Mouse (Mus musculus) midbrain, embryonic 13.5 days (tissue): ENCODE data around the gene Dgcr2. TPM values are rescaled to one million over a fixed set of nuclear protein-coding genes. Genes with fewer than 3 reads are reported as not detected.
A peak's percentile ranks its signal among the peaks of the same experiment; 100 is the strongest.

ENCODE experiments used
- ATAC-seq: fragments of 200-750 bp; cut with Nextera tagmentation; 2 replicates; pipeline ENCODE4 v1.8.0; 2017; ENCODE audit warnings: mild to moderate bottlenecking, moderate TSS enrichment, moderate library complexity
- H3K27ac ChIP-seq: fragments of 300-500 bp; sonication (generic); 2 replicates; pipeline ENCODE4 v1.5.1; 2015; ENCODE audit warnings: inconsistent platforms, mild to moderate bottlenecking, moderate library complexity
- H3K27me3 ChIP-seq: fragments of 300-500 bp; sonication (generic); 2 replicates; pipeline ENCODE4 v1.6.1; 2015; ENCODE audit warnings: mild to moderate bottlenecking, inconsistent platforms
- H3K36me3 ChIP-seq: fragments of 300-500 bp; sonication (generic); 2 replicates; pipeline ENCODE4 v1.6.1; 2015; ENCODE audit warnings: mild to moderate bottlenecking, inconsistent platforms
- H3K4me1 ChIP-seq: fragments of 300-500 bp; sonication (generic); replicated peaks from 2 replicates; pipeline ENCODE4 v1.6.1; 2015; ENCODE audit warnings: inconsistent platforms
- H3K4me2 ChIP-seq: fragments of 300-500 bp; sonication (generic); replicated peaks from 2 replicates; pipeline ENCODE4 v1.6.1; 2015; ENCODE audit warnings: moderate library complexity, mild to moderate bottlenecking, inconsistent platforms
- H3K4me3 ChIP-seq: fragments of 300-500 bp; sonication (generic); replicated peaks from 2 replicates; pipeline ENCODE4 v1.5.1; 2015; ENCODE audit warnings: mild to moderate bottlenecking, inconsistent platforms
- H3K9ac ChIP-seq: fragments of 300-500 bp; sonication (generic); replicated peaks from 2 replicates; pipeline ENCODE4 v1.6.1; 2015; ENCODE audit warnings: mild to moderate bottlenecking, inconsistent platforms
- H3K9me3 ChIP-seq: fragments of 300-500 bp; sonication (generic); 2 replicates; pipeline ENCODE4 v1.6.1; 2016; ENCODE audit warnings: mild to moderate bottlenecking, inconsistent platforms
- WGBS: fragments of 180-500 bp; shearing (Covaris S2); methylation state at CpG from one replicate; pipeline ENCODE4 v1.1.7; 2015; 5-methylcytosine and 5-hydroxymethylcytosine counted together
- polyA plus RNA-seq: library from polyadenylated mRNA; unstranded; fragments of >200 nt; fragmentation: Nextera tagmentation; extraction: Ambion mirVana; gene quantifications from 2 replicates; pipeline ENCODE4 v1.2.1, GENCODE M21; 2015

The Dgcr2 gene
- polyA plus RNA-seq, 1 experiment from 2014 or later, result 103 TPM

DNA sequence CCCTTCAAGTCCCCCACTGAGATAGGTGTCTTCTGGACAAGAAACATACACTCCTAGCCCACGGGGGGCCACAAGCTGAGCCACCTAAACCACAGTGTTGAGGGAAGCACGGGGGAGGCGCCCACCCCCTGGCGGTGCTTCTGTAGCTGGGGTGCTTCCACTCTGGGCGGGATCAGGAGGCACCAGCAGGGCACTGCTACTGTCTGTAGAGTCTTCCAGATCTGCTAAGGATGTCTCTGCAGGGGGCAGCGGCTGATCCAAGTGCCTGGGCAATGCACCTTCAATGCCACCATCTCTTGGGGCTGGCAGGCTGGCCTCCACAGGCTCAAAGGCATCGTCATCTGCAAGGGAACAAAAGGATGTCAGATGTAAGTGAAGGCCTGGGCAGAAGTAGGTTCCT, 55.9 kb downstream of the Dgcr2 start:
- H3K9ac ChIP-seq, result no peak overlapping the region
- peaks cover 8% of the 10 kb centered on the region for H3K27me3 ChIP-seq
- 96% methylated on average over 7 of the region's 7 CpGs for WGBS
- no peaks in the 10 kb centered on the region for H3K9me3 ChIP-seq
- H3K27ac ChIP-seq, result no peak overlapping the region
- H3K4me1 ChIP-seq, result no peaks in the 10 kb centered on the region
- no peak overlapping the region for H3K4me2 ChIP-seq
- peaks cover 90% of the 10 kb centered on the region for H3K36me3 ChIP-seq
- no peak for ATAC-seq
- no peak overlapping the region for H3K4me3 ChIP-seq

DNA sequence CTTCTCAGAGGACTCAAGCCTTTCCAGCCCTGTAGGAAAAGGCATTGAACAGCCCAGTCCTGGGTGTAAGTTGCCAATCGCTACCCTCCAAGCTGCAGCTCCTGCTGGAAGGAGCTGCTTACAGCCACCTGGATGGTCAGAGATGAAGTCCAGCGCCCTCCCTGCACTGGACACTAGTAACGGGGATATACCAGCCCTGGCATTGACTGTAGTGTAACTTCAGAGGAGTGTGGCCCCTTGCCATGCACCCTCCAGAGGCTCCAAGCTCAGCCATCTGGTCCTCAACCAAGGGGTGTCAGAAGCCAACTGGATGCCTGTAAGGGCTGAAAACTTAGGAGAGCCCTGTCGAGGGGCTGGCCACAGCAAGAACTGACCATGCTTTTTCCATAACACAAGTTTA, 58.4 kb downstream of the Dgcr2 start:
- H3K27ac ChIP-seq, result no peak overlapping the region

DNA sequence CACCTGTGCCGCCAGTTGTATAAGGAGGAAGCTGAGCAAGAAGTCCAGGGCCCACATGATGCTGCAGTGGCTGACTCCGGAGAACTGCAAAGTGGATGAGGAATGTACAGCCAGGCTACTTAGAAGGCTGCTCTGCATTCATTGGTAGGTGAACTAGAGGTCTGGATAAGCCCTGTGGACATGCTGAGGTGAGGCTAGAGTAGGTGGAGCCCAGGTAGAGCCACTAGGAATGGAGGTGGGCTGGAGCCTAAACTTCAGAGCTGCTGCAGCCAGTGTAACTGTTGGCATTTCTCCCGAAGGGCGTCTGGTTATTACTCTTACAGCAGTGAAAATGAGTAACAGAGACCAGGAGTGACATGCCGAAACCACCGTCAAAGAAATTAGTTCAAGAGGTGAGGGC, 60.3 kb downstream of the Dgcr2 start, which contains the start of gene Car15:
Gene Car15, minus strand, starts transcription at position 314 of the 400 bp plus-strand sequence.
- Histone ChIP-seq H3K9ac (no peak within 1 kb of the TSS), H3K27ac (no peak within 1 kb of the TSS), H3K27me3 (peaks cover 52% of the 10 kb centered on the region), H3K4me3 (no peak within 1 kb of the TSS), H3K36me3 (peaks cover 47% of the 10 kb centered on the region), H3K4me2 (no peak within 1 kb of the TSS), H3K4me1 (peaks cover 16% of the 10 kb centered on the region), H3K9me3 (no peaks in the 10 kb centered on the region)
- WGBS, result 86% methylated on average over 6 of the region's 6 CpGs
- ATAC-seq, result no peak

More for the DNA sequence above, 58.4 kb downstream of the Dgcr2 start:
- peaks cover 1% of the 10 kb centered on the region for H3K4me1 ChIP-seq
- H3K36me3 ChIP-seq, result peaks cover 66% of the 10 kb centered on the region
- H3K4me3 ChIP-seq, result no peak overlapping the region
- peaks cover 32% of the 10 kb centered on the region for H3K27me3 ChIP-seq
- no peaks in the 10 kb centered on the region for H3K9me3 ChIP-seq
- no peak for ATAC-seq
- 88% methylated on average over 4 of the region's 4 CpGs for WGBS
- H3K4me2 ChIP-seq, result no peak overlapping the region
- no peak overlapping the region for H3K9ac ChIP-seq

DNA sequence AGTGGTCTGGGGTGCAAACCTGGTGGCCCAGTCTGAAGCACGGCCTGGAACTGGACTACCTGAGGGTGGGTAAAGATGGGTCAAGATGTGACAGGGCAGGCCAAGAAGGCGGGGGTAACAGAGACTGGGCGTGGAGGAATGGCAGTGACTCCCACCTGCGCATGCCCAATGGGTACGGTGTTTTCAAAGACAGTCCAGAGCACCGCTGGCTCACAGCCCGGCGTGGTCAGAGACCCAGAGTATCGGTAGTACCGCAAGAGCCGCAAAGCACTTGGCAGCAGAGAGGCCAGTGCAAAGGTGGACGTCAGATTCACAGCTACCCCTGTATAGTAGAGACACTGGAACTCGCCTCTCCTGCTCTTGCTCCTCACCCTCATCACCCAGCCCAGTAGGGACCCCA, 62.9 kb downstream of the Dgcr2 start:
- WGBS, result 55% methylated on average over 13 of the region's 13 CpGs
- 0 out of 2 replicates have a peak overlapping the region, but pooled peaks have one; percentile 3 for H3K4me2 ChIP-seq
- H3K9me3 ChIP-seq, result no peaks in the 10 kb centered on the region
- H3K4me3 ChIP-seq, result no peak overlapping the region
- no peak overlapping the region for H3K27ac ChIP-seq
- H3K27me3 ChIP-seq, result peaks cover 77% of the 10 kb centered on the region
- peaks cover 21% of the 10 kb centered on the region for H3K36me3 ChIP-seq
- ATAC-seq, result no peak
- no peak overlapping the region for H3K9ac ChIP-seq
- peaks cover 29% of the 10 kb centered on the region for H3K4me1 ChIP-seq

DNA sequence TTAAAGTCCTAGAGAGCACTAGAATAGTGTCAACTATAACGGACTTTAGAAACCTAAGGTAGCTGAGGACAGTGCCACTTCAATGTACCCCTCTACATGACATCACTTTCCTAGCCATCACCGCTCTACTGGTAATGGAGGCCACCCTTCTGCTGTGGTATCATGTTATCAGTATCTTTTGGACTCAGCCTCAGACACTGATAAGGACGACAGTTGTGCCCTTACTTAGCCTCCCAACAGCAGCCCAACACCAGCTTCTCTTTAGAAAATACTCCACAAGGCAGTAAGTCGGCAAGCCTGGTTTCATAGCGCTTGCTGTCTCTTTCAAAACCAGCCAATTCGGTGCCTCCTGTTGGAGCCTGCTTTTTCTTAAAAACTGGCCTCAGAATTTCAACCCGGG, 63.8 kb downstream of the Dgcr2 start:
- peak overlapping the region; percentile 87 for H3K27ac ChIP-seq
- ATAC-seq, result peak; percentile 8; the same call in 1 of the 2 replicates
- 59% methylated on average over 7 of the region's 7 CpGs for WGBS
- H3K36me3 ChIP-seq, result peaks cover 12% of the 10 kb centered on the region; the same call in 1 of the 2 replicates
- H3K27me3 ChIP-seq, result peaks cover 87% of the 10 kb centered on the region
- H3K9ac ChIP-seq, result peak overlapping the region; percentile 82
- no peaks in the 10 kb centered on the region for H3K9me3 ChIP-seq
- peaks cover 29% of the 10 kb centered on the region for H3K4me1 ChIP-seq
- peak overlapping the region; percentile 58 for H3K4me3 ChIP-seq
- peak overlapping the region; percentile 85 for H3K4me2 ChIP-seq

DNA sequence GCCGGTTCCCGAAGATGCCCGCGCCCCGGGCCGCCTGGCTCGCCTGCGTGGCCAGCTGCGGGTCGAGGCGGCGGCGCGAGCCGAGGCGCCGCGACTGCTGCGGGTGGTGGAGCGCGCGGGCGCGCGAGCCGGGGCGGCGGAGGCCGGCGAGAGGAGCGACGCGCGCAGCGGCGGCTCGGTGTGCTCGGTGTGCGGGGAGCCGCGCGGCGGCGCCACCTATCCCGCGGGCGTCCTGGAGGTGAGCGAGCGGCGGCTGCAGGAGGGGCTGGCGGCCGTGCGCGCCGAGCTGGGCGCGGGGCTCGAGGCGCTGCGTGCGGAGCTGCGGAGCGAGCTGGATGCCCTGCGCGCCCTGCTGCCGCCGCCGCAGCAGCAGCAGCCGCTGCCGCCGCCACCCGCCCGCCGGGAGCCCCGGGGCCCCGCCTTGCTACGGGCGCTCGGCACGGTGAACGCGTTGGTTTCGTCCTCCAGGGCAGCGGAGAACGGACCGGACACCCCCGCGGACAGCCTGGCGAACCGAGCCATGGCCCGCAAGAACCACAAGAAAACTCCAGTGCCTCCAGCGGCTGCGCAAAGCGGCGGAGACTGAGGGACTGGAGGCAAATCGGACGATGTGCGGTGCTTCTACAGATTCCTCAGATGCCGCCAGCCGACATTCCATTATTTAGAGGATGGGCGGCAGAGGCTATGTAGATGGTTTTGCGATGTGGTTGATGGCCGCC, 64.5 kb downstream of the Dgcr2 start:
- under 1% methylated on average over 96 of the region's 103 CpGs for WGBS
- peak; percentile 81 for ATAC-seq
- peaks cover 29% of the 10 kb centered on the region for H3K4me1 ChIP-seq
- H3K9me3 ChIP-seq, result no peaks in the 10 kb centered on the region
- H3K4me3 ChIP-seq, result peak overlapping the region; percentile 58
- peak overlapping the region; percentile 82 for H3K9ac ChIP-seq
- H3K36me3 ChIP-seq, result peaks cover 11% of the 10 kb centered on the region; the same call in 1 of the 2 replicates
- H3K27ac ChIP-seq, result peak overlapping the region; percentile 87
- H3K27me3 ChIP-seq, result peaks cover 89% of the 10 kb centered on the region
- H3K4me2 ChIP-seq, result peak overlapping the region; percentile 85

DNA sequence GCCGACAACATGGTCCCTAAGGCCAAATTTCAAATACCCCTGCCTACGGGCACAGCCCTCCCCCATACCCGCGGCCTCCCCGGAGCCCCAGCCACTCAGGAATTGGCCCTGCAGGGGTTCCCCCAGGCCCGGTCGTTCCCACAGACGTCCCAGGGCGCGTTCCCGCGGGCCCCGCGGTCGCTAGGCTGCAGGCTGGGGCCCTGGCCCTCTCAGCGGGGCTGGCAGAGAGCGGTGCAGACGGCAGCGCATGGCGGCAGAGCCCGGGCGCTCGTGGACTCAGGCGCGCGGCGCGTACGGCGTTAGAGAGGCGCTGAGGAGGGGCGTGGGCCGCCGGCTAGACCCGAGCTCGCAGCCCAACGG, 65.1 kb downstream of the Dgcr2 start:
- ATAC-seq, result peak; percentile 76
- H3K27ac ChIP-seq, result peak overlapping the region; percentile 87
- H3K27me3 ChIP-seq, result peaks cover 85% of the 10 kb centered on the region
- H3K36me3 ChIP-seq, result peaks cover 5% of the 10 kb centered on the region; the same call in 1 of the 2 replicates
- peaks cover 29% of the 10 kb centered on the region for H3K4me1 ChIP-seq
- H3K9ac ChIP-seq, result peak overlapping the region; percentile 82
- peak overlapping the region; percentile 85 for H3K4me2 ChIP-seq
- H3K9me3 ChIP-seq, result no peaks in the 10 kb centered on the region
- H3K4me3 ChIP-seq, result peak overlapping the region; percentile 58
- under 1% methylated on average over 36 of the region's 37 CpGs for WGBS

DNA sequence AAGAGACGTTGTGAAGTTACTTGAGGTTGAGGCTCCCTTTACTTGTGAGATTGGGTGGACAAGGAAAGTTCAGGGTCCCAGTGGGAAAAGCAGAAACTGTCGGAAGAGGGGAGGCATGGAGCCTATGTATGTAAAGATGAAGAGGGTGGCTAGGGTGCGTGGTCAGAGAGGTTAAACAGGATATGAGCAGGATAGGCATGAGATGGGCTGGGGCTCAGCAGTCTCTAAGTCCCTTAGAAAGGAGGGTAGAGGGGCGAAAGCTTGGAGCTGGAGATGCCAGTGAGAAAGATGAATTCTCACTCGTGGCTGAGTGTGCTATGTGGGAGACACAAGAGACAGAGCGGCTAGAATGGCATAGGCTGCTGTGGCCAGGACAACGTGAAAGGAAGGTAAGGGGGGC, 65.5 kb downstream of the Dgcr2 start, which contains the start of gene B830017H08Rik:
Gene B830017H08Rik, plus strand, starts transcription at position 301 of the 400 bp plus-strand sequence.
- Histone ChIP-seq H3K4me3 (peak within 1 kb of the TSS; percentile 58), H3K9me3 (no peaks in the 10 kb centered on the region), H3K4me2 (peak within 1 kb of the TSS; percentile 85), H3K27ac (peak within 1 kb of the TSS; percentile 87), H3K4me1 (peaks cover 29% of the 10 kb centered on the region), H3K36me3 (peaks cover 2% of the 10 kb centered on the region; the same call in 1 of the 2 replicates), H3K9ac (peak within 1 kb of the TSS; percentile 82), H3K27me3 (peaks cover 85% of the 10 kb centered on the region)
- 21% methylated on average over 7 of the region's 7 CpGs for WGBS
- ATAC-seq, result no peak

DNA sequence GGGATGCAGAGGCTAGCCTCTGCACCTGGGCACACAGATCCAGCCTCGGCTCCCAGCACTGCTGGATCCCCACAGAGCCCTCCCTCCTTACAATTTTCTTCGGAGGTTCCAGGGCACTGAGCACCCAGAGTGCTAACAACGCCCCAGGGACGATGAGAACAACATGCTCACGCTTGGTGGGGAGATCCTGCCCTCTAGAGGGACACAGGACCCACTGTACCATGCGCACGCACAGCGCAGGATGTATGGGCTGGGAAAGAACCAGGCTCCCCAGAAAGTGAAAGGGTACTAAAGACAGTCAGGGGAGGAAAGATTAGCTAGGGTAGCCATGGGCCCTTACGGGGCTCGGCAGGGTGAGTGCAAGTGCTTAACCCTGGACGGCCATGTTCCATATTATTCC, 66.6 kb downstream of the Dgcr2 start:
- no peak for ATAC-seq
- H3K4me1 ChIP-seq, result peaks cover 29% of the 10 kb centered on the region
- H3K27me3 ChIP-seq, result peaks cover 74% of the 10 kb centered on the region
- H3K9ac ChIP-seq, result no peak overlapping the region
- WGBS, result 10% methylated on average over 11 of the region's 11 CpGs
- H3K4me2 ChIP-seq, result no peak overlapping the region
- H3K27ac ChIP-seq, result no peak overlapping the region
- no peak overlapping the region for H3K4me3 ChIP-seq
- H3K9me3 ChIP-seq, result no peaks in the 10 kb centered on the region
- H3K36me3 ChIP-seq, result no peaks in the 10 kb centered on the region

DNA sequence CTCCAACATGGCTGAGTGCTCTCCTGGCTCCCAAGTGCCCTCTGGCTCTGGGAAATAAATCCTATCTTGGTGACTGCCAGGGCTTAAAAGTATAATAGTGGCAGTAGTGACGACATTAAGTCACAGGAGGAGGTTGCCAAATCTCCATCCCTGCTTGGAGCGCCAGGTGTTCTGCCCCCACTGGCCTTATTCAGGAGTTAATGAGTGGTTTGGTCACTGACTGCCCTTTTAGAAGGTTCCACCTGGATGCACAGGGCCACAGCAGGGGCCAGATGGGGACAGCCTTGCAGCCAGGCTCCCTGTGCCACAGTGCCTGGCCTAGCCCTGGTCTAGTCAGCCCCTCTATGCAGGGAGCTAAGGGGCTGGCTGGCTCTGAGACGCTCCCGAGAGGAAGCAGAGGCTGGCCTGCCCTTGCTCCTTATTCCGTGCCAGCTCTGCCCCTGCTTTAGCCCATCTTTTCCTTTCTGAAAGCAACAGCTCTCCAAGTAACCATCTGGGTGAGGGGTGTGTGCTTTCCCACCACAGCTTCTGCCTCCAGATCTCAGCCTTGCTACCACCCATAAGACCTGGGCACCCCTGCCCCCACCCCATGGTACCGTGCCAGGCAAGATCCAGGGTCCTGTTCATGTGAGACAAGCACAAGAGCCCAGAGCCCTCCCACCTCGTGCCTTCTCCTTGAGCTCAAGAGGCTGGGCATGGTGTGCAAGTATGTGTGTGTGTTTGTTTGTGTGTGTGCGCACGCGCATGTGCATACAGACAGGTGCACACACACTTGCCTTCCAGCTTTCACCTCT, 67.8 kb downstream of the Dgcr2 start:
- H3K27me3 ChIP-seq, result peaks cover 62% of the 10 kb centered on the region
- no peak overlapping the region for H3K27ac ChIP-seq
- H3K4me1 ChIP-seq, result peaks cover 29% of the 10 kb centered on the region
- H3K9ac ChIP-seq, result no peak overlapping the region; the same call in 1 of the 2 replicates
- 50% methylated on average over 10 of the region's 10 CpGs for WGBS
- no peak overlapping the region for H3K4me2 ChIP-seq
- ATAC-seq, result no peak
- no peaks in the 10 kb centered on the region for H3K36me3 ChIP-seq
- H3K4me3 ChIP-seq, result no peak overlapping the region
- no peaks in the 10 kb centered on the region for H3K9me3 ChIP-seq

DNA sequence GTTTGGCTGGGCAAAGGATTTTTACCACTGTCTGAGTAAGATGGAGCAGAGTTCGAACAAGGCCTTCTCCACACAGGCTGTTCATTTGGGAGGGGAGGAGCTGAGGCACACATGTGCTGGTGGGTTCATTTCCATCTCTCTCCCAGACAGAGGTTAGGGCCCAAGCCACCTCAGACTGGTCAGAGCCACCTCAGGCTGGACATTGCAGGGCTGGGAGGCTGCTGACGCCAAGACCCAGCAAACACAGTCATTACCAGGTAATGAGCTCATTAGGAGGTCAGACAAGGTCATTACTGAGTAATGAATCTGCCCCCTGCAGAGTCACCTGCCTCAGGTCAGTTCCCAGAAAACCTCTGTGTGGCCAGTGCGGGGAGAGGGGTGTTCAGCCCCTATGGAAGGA, 69.5 kb downstream of the Dgcr2 start:
- ATAC-seq, result no peak
- H3K9ac ChIP-seq, result no peak overlapping the region
- H3K4me3 ChIP-seq, result no peak overlapping the region
- H3K36me3 ChIP-seq, result no peaks in the 10 kb centered on the region
- H3K27me3 ChIP-seq, result peaks cover 48% of the 10 kb centered on the region
- no peaks in the 10 kb centered on the region for H3K9me3 ChIP-seq
- H3K4me2 ChIP-seq, result no peak overlapping the region
- 76% methylated on average over 3 of the region's 3 CpGs for WGBS
- peaks cover 17% of the 10 kb centered on the region for H3K4me1 ChIP-seq
- no peak overlapping the region for H3K27ac ChIP-seq

DNA sequence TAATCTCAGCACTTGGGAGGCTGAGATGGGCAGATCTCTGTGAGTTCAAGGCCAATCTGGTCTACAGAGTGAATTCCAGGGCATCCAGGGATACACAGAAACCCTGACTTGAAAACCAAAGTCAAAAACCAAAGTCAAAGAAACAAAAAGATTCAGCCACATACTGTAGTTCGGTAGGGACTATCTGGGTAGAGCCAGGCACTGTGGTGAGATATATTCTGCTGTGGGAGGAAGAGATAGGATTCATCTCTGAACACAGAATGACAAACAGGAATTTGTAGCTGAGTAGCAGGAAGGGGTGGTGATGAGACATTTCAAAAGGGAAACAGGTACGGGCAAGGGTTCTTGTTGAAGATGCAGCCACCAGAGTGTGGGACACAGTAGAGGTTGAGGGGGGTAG, 70.1 kb downstream of the Dgcr2 start:
- Histone ChIP-seq H3K9ac (no peak overlapping the region), H3K9me3 (no peaks in the 10 kb centered on the region), H3K27me3 (peaks cover 41% of the 10 kb centered on the region), H3K36me3 (no peaks in the 10 kb centered on the region), H3K27ac (no peak overlapping the region), H3K4me3 (no peak overlapping the region), H3K4me1 (peaks cover 15% of the 10 kb centered on the region), H3K4me2 (no peak overlapping the region)
- WGBS, result 95% methylated on average over 2 of the region's 2 CpGs
- no peak for ATAC-seq
